Mouse (Mus musculus) midbrain, embryonic 16.5 days (tissue): ENCODE results near the gene Ubxn10. TPM values are rescaled to one million over a fixed set of nuclear protein-coding genes. Genes with fewer than 3 reads are reported as not detected.
A peak's percentile ranks its signal among the peaks of the same experiment; 100 is the strongest.

Experiments
- ATAC-seq: fragments of 200-750 bp; cut with Nextera tagmentation; 2 replicates; pipeline ENCODE4 v1.8.0; 2017; ENCODE audit warnings: moderate TSS enrichment
- H3K27ac ChIP-seq: fragments of 300-500 bp; sonication (generic); 2 replicates; pipeline ENCODE4 v1.5.1; 2014; ENCODE audit warnings: mild to moderate bottlenecking, low read length, mixed read lengths
- H3K27me3 ChIP-seq: fragments of 300-500 bp; sonication (generic); 2 replicates; pipeline ENCODE4 v1.6.1; 2014; ENCODE audit warnings: low read depth, low read length, mixed read lengths; ENCODE audit not compliant: control insufficient read depth, insufficient read depth
- H3K36me3 ChIP-seq: fragments of 300-500 bp; sonication (generic); 2 replicates; pipeline ENCODE4 v1.6.1; 2014; ENCODE audit warnings: mild to moderate bottlenecking, low read length, moderate library complexity, mixed read lengths; ENCODE audit not compliant: control insufficient read depth, insufficient read depth
- H3K4me1 ChIP-seq: fragments of 300-500 bp; sonication (generic); 2 replicates; pipeline ENCODE4 v1.6.1; 2014; ENCODE audit warnings: mild to moderate bottlenecking, low read length, mixed read lengths; ENCODE audit not compliant: control insufficient read depth, insufficient read depth
- H3K4me2 ChIP-seq: fragments of 300-500 bp; sonication (generic); 2 replicates; pipeline ENCODE4 v1.6.1; 2014; ENCODE audit warnings: mild to moderate bottlenecking, low read length, mixed read lengths
- H3K4me3 ChIP-seq: fragments of 300-500 bp; sonication (generic); 2 replicates; pipeline ENCODE4 v1.5.1; 2014; ENCODE audit warnings: low read depth, mild to moderate bottlenecking, low read length, moderate library complexity, mixed read lengths
- H3K9ac ChIP-seq: fragments of 300-500 bp; sonication (generic); 2 replicates; pipeline ENCODE4 v1.6.1; 2014; ENCODE audit warnings: low read depth, low read length, mixed read lengths
- H3K9me3 ChIP-seq: fragments of 300-500 bp; sonication (generic); replicated peaks from 2 replicates; pipeline ENCODE4 v1.6.1; 2014; ENCODE audit warnings: mild to moderate bottlenecking, low read length, mixed read lengths; ENCODE audit not compliant: control insufficient read depth, poor library complexity, severe bottlenecking
- WGBS: fragments of 180-500 bp; shearing (Covaris S2); extraction: QIAGEN DNeasy Blood & Tissue Kit; methylation state at CpG from one replicate; pipeline ENCODE4 v1.1.7; 2014; 5-methylcytosine and 5-hydroxymethylcytosine counted together
- polyA plus RNA-seq: library from polyadenylated mRNA; unstranded; fragments of >200 nt; fragmentation: Nextera tagmentation; extraction: Ambion mirVana; gene quantifications from 2 replicates; pipeline ENCODE4 v1.2.1, GENCODE M21; 2015

Gene Ubxn10
- polyA plus RNA-seq, 1 experiment from 2014 or later = 5.4 TPM

- H3K4me2 ChIP-seq = no peak overlapping the region
- H3K27ac ChIP-seq = no peak overlapping the region
- H3K4me3 ChIP-seq = no peak overlapping the region
- H3K36me3 ChIP-seq = no peaks in the 10 kb centered on the region
- WGBS = 84% methylated on average over 9 of the region's 9 CpGs
- no peaks in the 10 kb centered on the region for H3K27me3 ChIP-seq
- H3K9ac ChIP-seq = no peak overlapping the region
- H3K4me1 ChIP-seq = no peaks in the 10 kb centered on the region
- no peak for ATAC-seq
- no peaks in the 10 kb centered on the region for H3K9me3 ChIP-seq
These were observed 25.3 kb upstream of the Ubxn10 start for GRCm38 (mm10) chr4:138762266-138762665.

GRCm38 (mm10) chr4:138757416-138757815 lies 20.4 kb upstream of the Ubxn10 start, which contains the start of gene Pla2g2f:
Gene Pla2g2f (minus strand): TSS chr4:138757626.
- H3K9ac ChIP-seq = no peak within 1 kb of the TSS
- no peak within 1 kb of the TSS for H3K4me3 ChIP-seq
- no peaks in the 10 kb centered on the region for H3K9me3 ChIP-seq
- no peak within 1 kb of the TSS for H3K27ac ChIP-seq
- no peaks in the 10 kb centered on the region for H3K36me3 ChIP-seq
- no peaks in the 10 kb centered on the region for H3K27me3 ChIP-seq
- H3K4me2 ChIP-seq = no peak within 1 kb of the TSS
- H3K4me1 ChIP-seq = peaks cover 4% of the 10 kb centered on the region
- no peak for ATAC-seq
- WGBS = 64% methylated on average over 8 of the region's 8 CpGs

- Histone ChIP-seq H3K9me3 (no peaks in the 10 kb centered on the region), H3K9ac (no peak overlapping the region), H3K4me2 (no peak overlapping the region), H3K27ac (no peak overlapping the region), H3K4me1 (peaks cover 4% of the 10 kb centered on the region), H3K36me3 (no peaks in the 10 kb centered on the region), H3K27me3 (no peaks in the 10 kb centered on the region), H3K4me3 (no peak overlapping the region)
- no peak for ATAC-seq
- 79% methylated on average over 11 of the region's 11 CpGs for WGBS
These were observed 19.0 kb upstream of the Ubxn10 start for GRCm38 (mm10) chr4:138755983-138756382.

GRCm38 (mm10) chr4:138755439-138755838 lies 18.5 kb upstream of the Ubxn10 start:
- no peak overlapping the region for H3K27ac ChIP-seq
- H3K9me3 ChIP-seq = no peaks in the 10 kb centered on the region
- H3K36me3 ChIP-seq = no peaks in the 10 kb centered on the region
- no peak overlapping the region for H3K4me3 ChIP-seq
- 0 out of 2 replicates have a peak overlapping the region, but pooled peaks have one; percentile 32 for H3K9ac ChIP-seq
- H3K4me1 ChIP-seq = peaks cover 4% of the 10 kb centered on the region
- H3K27me3 ChIP-seq = no peaks in the 10 kb centered on the region
- 51% methylated on average over 4 of the region's 4 CpGs for WGBS
- H3K4me2 ChIP-seq = no peak overlapping the region
- ATAC-seq = no peak

GRCm38 (mm10) chr4:138754432-138754831 lies 17.5 kb upstream of the Ubxn10 start:
- Histone ChIP-seq H3K27me3 (no peaks in the 10 kb centered on the region), H3K4me2 (no peak overlapping the region), H3K27ac (no peak overlapping the region), H3K9me3 (no peaks in the 10 kb centered on the region), H3K36me3 (no peaks in the 10 kb centered on the region), H3K9ac (no peak overlapping the region), H3K4me3 (no peak overlapping the region), H3K4me1 (peaks cover 4% of the 10 kb centered on the region)
- ATAC-seq = no peak
- 85% methylated on average over 9 of the region's 9 CpGs for WGBS

- WGBS = 79% methylated on average over 3 of the region's 3 CpGs
- no peak for ATAC-seq
- H3K9ac ChIP-seq = no peak overlapping the region
- no peaks in the 10 kb centered on the region for H3K27me3 ChIP-seq
- no peaks in the 10 kb centered on the region for H3K9me3 ChIP-seq
- H3K4me1 ChIP-seq = peaks cover 4% of the 10 kb centered on the region
- H3K36me3 ChIP-seq = no peaks in the 10 kb centered on the region
- H3K4me3 ChIP-seq = no peak overlapping the region
- H3K4me2 ChIP-seq = no peak overlapping the region
- no peak overlapping the region for H3K27ac ChIP-seq
These were observed 16.6 kb upstream of the Ubxn10 start for GRCm38 (mm10) chr4:138753608-138754007.

- Histone ChIP-seq H3K27me3 (no peaks in the 10 kb centered on the region), H3K9me3 (no peaks in the 10 kb centered on the region), H3K27ac (no peak overlapping the region), H3K9ac (no peak overlapping the region), H3K36me3 (no peaks in the 10 kb centered on the region), H3K4me2 (no peak overlapping the region), H3K4me1 (peaks cover 11% of the 10 kb centered on the region), H3K4me3 (no peak overlapping the region)
- no peak for ATAC-seq
- 93% methylated on average over 6 of the region's 6 CpGs for WGBS
These were observed 15.6 kb upstream of the Ubxn10 start for GRCm38 (mm10) chr4:138752603-138753002.

GRCm38 (mm10) chr4:138748369-138749072 lies 11.6 kb upstream of the Ubxn10 start:
- Histone ChIP-seq H3K4me3 (no peak overlapping the region), H3K9me3 (no peaks in the 10 kb centered on the region), H3K4me2 (no peak overlapping the region), H3K4me1 (0 out of 2 replicates have a peak, but pooled peaks cover 7% of the 10 kb centered on the region), H3K36me3 (no peaks in the 10 kb centered on the region), H3K9ac (no peak overlapping the region), H3K27me3 (no peaks in the 10 kb centered on the region), H3K27ac (no peak overlapping the region)
- WGBS = 55% methylated on average over 8 of the region's 8 CpGs
- ATAC-seq = peak; percentile 57

- H3K9ac ChIP-seq = 0 out of 2 replicates have a peak overlapping the region, but pooled peaks have one; percentile 25
- H3K4me3 ChIP-seq = no peak overlapping the region
- ATAC-seq = peak; percentile 63; the same call in 1 of the 2 replicates
- WGBS = 55% methylated on average over 10 of the region's 10 CpGs
- no peaks in the 10 kb centered on the region for H3K27me3 ChIP-seq
- 0 out of 2 replicates have a peak, but pooled peaks cover 7% of the 10 kb centered on the region for H3K4me1 ChIP-seq
- no peak overlapping the region for H3K4me2 ChIP-seq
- no peaks in the 10 kb centered on the region for H3K36me3 ChIP-seq
- no peaks in the 10 kb centered on the region for H3K9me3 ChIP-seq
- H3K27ac ChIP-seq = 0 out of 2 replicates have a peak overlapping the region, but pooled peaks have one; percentile 17
These were observed 10.9 kb upstream of the Ubxn10 start for GRCm38 (mm10) chr4:138747851-138748250.
